Mouse (Mus musculus) heart, adult 2 months (tissue): ENCODE data around the gene Rpl23a.

Experiments used
- CTCF ChIP-seq: fragments of 200-600 bp; IDR thresholded peaks from 2 replicates; pipeline ENCODE4 v1.8.1; 2022; ENCODE audit warnings: antibody characterized with exemption, mild to moderate bottlenecking, moderate library complexity
- POLR2A ChIP-seq: fragments of 200-500 bp; IDR thresholded peaks from 2 replicates; pipeline ENCODE4 v1.6.1; 2011; ENCODE audit warnings: mild to moderate bottlenecking, low read depth, low read length, control low read depth; ENCODE audit not compliant: insufficient read depth

GRCm38 (mm10) chr11:78204287-78204686, 20.9 kb upstream of the Rpl23a start:
- TF ChIP-seq CTCF (no peak), POLR2A (no peak)
